Mouse (Mus musculus) liver, embryonic 13.5 days (tissue): Measurements from ENCODE around the gene Epha4. TPM values are rescaled to one million over a fixed set of nuclear protein-coding genes. Genes with fewer than 3 reads are reported as not detected.

Experiments used
- ATAC-seq: fragments of 200-750 bp; cut with Nextera tagmentation; 2 replicates; pipeline ENCODE4 v1.8.0; 2017; ENCODE audit warnings: low read depth, mild to moderate bottlenecking, moderate number of reproducible peaks, moderate library complexity
- DNase-seq: peaks from one replicate; pipeline ENCODE4 v3.0.0; 2022
- H3K27ac ChIP-seq: fragments of 300-500 bp; sonication (generic); 2 replicates; pipeline ENCODE4 v1.5.1; 2015; ENCODE audit warnings: moderate library complexity, mild to moderate bottlenecking, inconsistent platforms
- H3K27me3 ChIP-seq: fragments of 300-500 bp; sonication (generic); 2 replicates; pipeline ENCODE4 v1.6.1; 2015; ENCODE audit warnings: mild to moderate bottlenecking, inconsistent platforms
- H3K36me3 ChIP-seq: fragments of 300-500 bp; sonication (generic); 2 replicates; pipeline ENCODE4 v1.6.1; 2015; ENCODE audit warnings: mild to moderate bottlenecking, inconsistent platforms
- H3K4me1 ChIP-seq: fragments of 300-500 bp; sonication (generic); replicated peaks from 2 replicates; pipeline ENCODE4 v1.6.1; 2015; ENCODE audit warnings: inconsistent platforms
- H3K4me2 ChIP-seq: fragments of 300-500 bp; sonication (generic); 2 replicates; pipeline ENCODE4 v1.6.1; 2015; ENCODE audit warnings: inconsistent platforms, mild to moderate bottlenecking, moderate library complexity
- H3K4me3 ChIP-seq: fragments of 300-500 bp; sonication (generic); replicated peaks from 2 replicates; pipeline ENCODE4 v1.5.1; 2015; ENCODE audit warnings: mild to moderate bottlenecking, inconsistent platforms
- H3K9ac ChIP-seq: fragments of 300-500 bp; sonication (generic); 2 replicates; pipeline ENCODE4 v1.6.1; 2015; ENCODE audit warnings: mild to moderate bottlenecking, inconsistent platforms
- H3K9me3 ChIP-seq: fragments of 300-500 bp; sonication (generic); replicated peaks from 2 replicates; pipeline ENCODE4 v1.6.1; 2016; ENCODE audit warnings: inconsistent platforms
- WGBS: fragments of 180-500 bp; shearing (Covaris S2); methylation state at CpG from one replicate; pipeline ENCODE4 v1.1.7; 2015; ENCODE audit not compliant: insufficient replicate concordance; 5-methylcytosine and 5-hydroxymethylcytosine counted together
- polyA plus RNA-seq: library from polyadenylated mRNA; unstranded; fragments of >200 nt; fragmentation: Nextera tagmentation; extraction: Ambion mirVana; gene quantifications from 2 replicates; pipeline ENCODE4 v1.2.1, GENCODE M21; 2015

Epha4 gene
- polyA plus RNA-seq, 1 experiment from 2014 or later = 0.47 TPM

GRCm38 (mm10) chr1:77439383-77440074 lies 75.4 kb downstream of the Epha4 start:
- no peaks in the 10 kb centered on the region for H3K4me1 ChIP-seq
- H3K4me3 ChIP-seq = no peak overlapping the region
- H3K27me3 ChIP-seq = no peaks in the 10 kb centered on the region
- ATAC-seq = no peak
- H3K36me3 ChIP-seq = no peaks in the 10 kb centered on the region
- no peak overlapping the region for H3K27ac ChIP-seq
- no peak overlapping the region for H3K4me2 ChIP-seq
- 75% methylated on average over 3 of the region's 3 CpGs for WGBS
- H3K9ac ChIP-seq = no peak overlapping the region
- DNase-seq = no peak
- H3K9me3 ChIP-seq = no peaks in the 10 kb centered on the region

- ATAC-seq (no peak), DNase-seq (no peak)
- H3K4me2 ChIP-seq = no peak overlapping the region
- H3K4me3 ChIP-seq = no peak overlapping the region
- H3K27ac ChIP-seq = no peak overlapping the region
- H3K9ac ChIP-seq = no peak overlapping the region
- H3K27me3 ChIP-seq = no peaks in the 10 kb centered on the region
- no peaks in the 10 kb centered on the region for H3K36me3 ChIP-seq
- 42% methylated on average over 4 of the region's 4 CpGs for WGBS
- H3K9me3 ChIP-seq = no peaks in the 10 kb centered on the region
- H3K4me1 ChIP-seq = no peaks in the 10 kb centered on the region
Observed at GRCm38 (mm10) chr1:77438639-77439038, 76.2 kb downstream of the Epha4 start.

GRCm38 (mm10) chr1:77437881-77438610 lies 76.8 kb downstream of the Epha4 start:
- H3K9ac ChIP-seq = no peak overlapping the region
- 73% methylated on average over 10 of the region's 10 CpGs for WGBS
- no peaks in the 10 kb centered on the region for H3K27me3 ChIP-seq
- H3K4me3 ChIP-seq = no peak overlapping the region
- H3K36me3 ChIP-seq = no peaks in the 10 kb centered on the region
- H3K4me1 ChIP-seq = no peaks in the 10 kb centered on the region
- no peaks in the 10 kb centered on the region for H3K9me3 ChIP-seq
- ATAC-seq = no peak
- no peak for DNase-seq
- H3K4me2 ChIP-seq = no peak overlapping the region
- no peak overlapping the region for H3K27ac ChIP-seq

- 25% methylated on average over 4 of the region's 4 CpGs for WGBS
- Histone ChIP-seq H3K4me1 (no peaks in the 10 kb centered on the region), H3K9ac (no peak overlapping the region), H3K36me3 (no peaks in the 10 kb centered on the region), H3K4me3 (no peak overlapping the region), H3K27ac (no peak overlapping the region), H3K9me3 (no peaks in the 10 kb centered on the region), H3K27me3 (no peaks in the 10 kb centered on the region), H3K4me2 (no peak overlapping the region)
- ATAC-seq = no peak
- no peak for DNase-seq
Observed at GRCm38 (mm10) chr1:77435045-77435444, 79.8 kb downstream of the Epha4 start.

GRCm38 (mm10) chr1:77433148-77433547 lies 81.7 kb downstream of the Epha4 start:
- H3K27ac ChIP-seq = no peak overlapping the region
- no peaks in the 10 kb centered on the region for H3K9me3 ChIP-seq
- H3K27me3 ChIP-seq = no peaks in the 10 kb centered on the region
- H3K4me3 ChIP-seq = no peak overlapping the region
- no peaks in the 10 kb centered on the region for H3K4me1 ChIP-seq
- H3K9ac ChIP-seq = no peak overlapping the region
- H3K4me2 ChIP-seq = no peak overlapping the region
- WGBS = 80% methylated on average over 3 of the region's 3 CpGs
- ATAC-seq (no peak), DNase-seq (no peak)
- H3K36me3 ChIP-seq = no peaks in the 10 kb centered on the region

GRCm38 (mm10) chr1:77432489-77432888 lies 82.4 kb downstream of the Epha4 start:
- Histone ChIP-seq H3K9ac (no peak overlapping the region), H3K27ac (no peak overlapping the region), H3K4me1 (no peaks in the 10 kb centered on the region), H3K4me3 (no peak overlapping the region), H3K36me3 (no peaks in the 10 kb centered on the region), H3K4me2 (no peak overlapping the region), H3K9me3 (no peaks in the 10 kb centered on the region), H3K27me3 (no peaks in the 10 kb centered on the region)
- no peak for DNase-seq
- no peak for ATAC-seq
- WGBS = 62% methylated on average over 2 of the region's 2 CpGs

- WGBS = 69% methylated on average over 6 of the region's 6 CpGs
- Histone ChIP-seq H3K4me1 (no peaks in the 10 kb centered on the region), H3K9me3 (no peaks in the 10 kb centered on the region), H3K9ac (no peak overlapping the region), H3K4me2 (no peak overlapping the region), H3K27me3 (no peaks in the 10 kb centered on the region), H3K36me3 (no peaks in the 10 kb centered on the region), H3K27ac (no peak overlapping the region), H3K4me3 (no peak overlapping the region)
- ATAC-seq = no peak
- DNase-seq = no peak
Observed at GRCm38 (mm10) chr1:77429174-77429573, 85.7 kb downstream of the Epha4 start.

- 61% methylated on average over 6 of the region's 6 CpGs for WGBS
- Histone ChIP-seq H3K4me3 (no peak overlapping the region), H3K9ac (no peak overlapping the region), H3K9me3 (no peaks in the 10 kb centered on the region), H3K4me1 (no peaks in the 10 kb centered on the region), H3K36me3 (no peaks in the 10 kb centered on the region), H3K4me2 (no peak overlapping the region), H3K27me3 (no peaks in the 10 kb centered on the region), H3K27ac (no peak overlapping the region)
- ATAC-seq (no peak), DNase-seq (no peak)
Observed at GRCm38 (mm10) chr1:77426956-77427355, 87.9 kb downstream of the Epha4 start.

- no peak overlapping the region for H3K9ac ChIP-seq
- H3K4me3 ChIP-seq = no peak overlapping the region
- H3K4me2 ChIP-seq = no peak overlapping the region
- no peaks in the 10 kb centered on the region for H3K4me1 ChIP-seq
- ATAC-seq = no peak
- DNase-seq = no peak
- no peak overlapping the region for H3K27ac ChIP-seq
- H3K36me3 ChIP-seq = no peaks in the 10 kb centered on the region
- WGBS = 58% methylated on average over 3 of the region's 3 CpGs
- H3K27me3 ChIP-seq = no peaks in the 10 kb centered on the region
- H3K9me3 ChIP-seq = no peaks in the 10 kb centered on the region
Observed at GRCm38 (mm10) chr1:77425171-77425570, 89.7 kb downstream of the Epha4 start.

- WGBS = 52% methylated on average over 3 of the region's 3 CpGs
Observed at GRCm38 (mm10) chr1:77421081-77421480, 93.8 kb downstream of the Epha4 start.

GRCm38 (mm10) chr1:77420348-77420747 lies 94.5 kb downstream of the Epha4 start:
- Histone ChIP-seq H3K27me3 (no peaks in the 10 kb centered on the region), H3K4me2 (no peak overlapping the region), H3K4me3 (no peak overlapping the region), H3K4me1 (no peaks in the 10 kb centered on the region), H3K36me3 (no peaks in the 10 kb centered on the region), H3K27ac (no peak overlapping the region), H3K9me3 (no peaks in the 10 kb centered on the region), H3K9ac (no peak overlapping the region)
- ATAC-seq = no peak
- DNase-seq = no peak
- 57% methylated on average over 2 of the region's 2 CpGs for WGBS

More at GRCm38 (mm10) chr1:77421081-77421480, 93.8 kb downstream of the Epha4 start:
- Histone ChIP-seq H3K4me1 (no peaks in the 10 kb centered on the region), H3K9me3 (no peaks in the 10 kb centered on the region), H3K36me3 (no peaks in the 10 kb centered on the region), H3K9ac (no peak overlapping the region), H3K27ac (no peak overlapping the region), H3K4me3 (no peak overlapping the region), H3K4me2 (no peak overlapping the region), H3K27me3 (no peaks in the 10 kb centered on the region)
- DNase-seq = no peak
- ATAC-seq = no peak

- Histone ChIP-seq H3K4me2 (no peak overlapping the region), H3K27me3 (no peaks in the 10 kb centered on the region), H3K9ac (no peak overlapping the region), H3K4me3 (no peak overlapping the region), H3K27ac (no peak overlapping the region), H3K36me3 (no peaks in the 10 kb centered on the region), H3K4me1 (no peaks in the 10 kb centered on the region), H3K9me3 (no peaks in the 10 kb centered on the region)
- WGBS = 24% methylated on average over 4 of the region's 4 CpGs
- no peak for ATAC-seq
- DNase-seq = no peak
Observed at GRCm38 (mm10) chr1:77416872-77417271, 98.0 kb downstream of the Epha4 start.
